Comparison of ENCODE assay signal across 22 mouse cellular contexts in the genomic region with DNA sequence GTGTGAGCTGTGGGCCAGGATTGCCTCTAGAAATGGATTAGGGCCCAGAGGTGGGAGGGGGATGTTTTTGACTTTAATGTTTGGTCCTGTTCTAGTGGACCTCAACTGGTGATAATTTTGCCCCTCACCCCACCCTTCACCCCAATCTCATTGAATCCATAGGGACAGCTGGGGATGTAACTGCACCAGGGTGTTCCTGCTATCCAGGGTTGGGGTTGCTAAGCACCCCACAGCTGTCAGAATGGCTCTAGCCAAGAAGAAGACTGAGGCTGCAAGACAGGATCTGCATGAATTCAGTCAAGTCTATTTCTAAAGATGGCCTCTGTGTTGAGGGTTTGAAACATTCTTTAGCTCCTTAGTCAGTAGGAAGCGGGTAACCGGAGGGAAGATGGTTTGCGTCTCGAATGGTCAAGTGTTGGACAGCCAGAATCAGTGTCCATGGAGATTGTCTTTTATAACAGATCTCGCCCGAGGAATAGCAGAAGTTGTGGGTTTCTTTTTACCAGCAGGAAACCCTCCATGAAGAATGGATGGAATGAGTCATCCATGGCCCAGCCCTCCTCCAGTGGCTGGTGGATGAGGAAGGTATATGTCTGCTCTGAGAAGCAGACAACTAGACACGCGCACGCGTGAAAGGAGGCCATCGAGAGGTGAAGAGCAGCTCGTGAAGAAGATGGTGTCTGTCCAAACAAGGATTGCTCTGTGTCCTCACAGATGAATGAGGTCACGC. TPM values are rescaled to one million over a fixed set of nuclear protein-coding genes. Genes with fewer than 3 reads are reported as not detected.
DNase-seq lines count a peak whose midpoint lies in the region; ATAC-seq and TF ChIP-seq lines count a peak whose summit lies in the region.
"Had no signal": no experiment of that assay in that cellular context is flagged by ENCODE, and none has a peak within 500 bp of the region (broad histone marks: within the 10 kb centered on the region; RNA-seq: fewer than 3 reads in every experiment).

No protein-coding gene starts in this region.

- WGBS in hindbrain, embryonic 13.5 days: 89% methylated on average over 13 of the region's 13 CpGs

- no peaks in the 10 kb centered on the region for H3K27me3 ChIP-seq in testis, adult 2 months (ENCODE audit: control insufficient read depth, insufficient read depth, low read length)
- H3K27me3 ChIP-seq in hindbrain, embryonic 13.5 days: 0 out of 2 replicates have a peak, but pooled peaks cover 2% of the 10 kb centered on the region
- H3K27me3 ChIP-seq: limb, embryonic 13.5 days; liver, embryonic 15.5 days; neural tube, embryonic 12.5 days had no signal

- no peak for TF ChIP-seq POLR2A in testis, adult 2 months (IDR thresholded peaks at IDR 0.05; ENCODE audit: control insufficient read depth, low read depth, low read length)

- peak overlapping the region; percentile 69 for H3K4me3 ChIP-seq in testis, adult 2 months (ENCODE audit: control insufficient read depth, low read depth, low read length)
- no peak overlapping the region for H3K4me3 ChIP-seq in hindbrain, embryonic 13.5 days
- H3K4me3 ChIP-seq: embryonic facial prominence, embryonic 10.5 days; limb, embryonic 13.5 days; liver, embryonic 15.5 days; neural tube, embryonic 12.5 days had no signal

- no peak overlapping the region for H3K9ac ChIP-seq in hindbrain, embryonic 13.5 days
- H3K9ac ChIP-seq: limb, embryonic 13.5 days; liver, embryonic 15.5 days; neural tube, embryonic 12.5 days had no signal

- no peak for TF ChIP-seq CTCF in testis, adult 2 months (IDR thresholded peaks at IDR 0.05; ENCODE audit: control insufficient read depth, insufficient read depth, insufficient replicate concordance, low read depth, low read length)

- ATAC-seq in megakaryocyte, adult 5-6 weeks (ENCODE audit: poor library complexity, severe bottlenecking): peak; percentile 97
- ATAC-seq in hindbrain, embryonic 13.5 days (ENCODE audit: low FRiP score): no peak
- ATAC-seq: forebrain, embryonic 14.5 days; inflammation-experienced regulatory T-cells, adult 6 months; midbrain, embryonic 16.5 days had no signal

- H3K4me1 ChIP-seq in testis, adult 2 months (ENCODE audit: control insufficient read depth, insufficient read depth, low read length): peaks cover 7% of the 10 kb centered on the region
- no peaks in the 10 kb centered on the region for H3K4me1 ChIP-seq in hindbrain, embryonic 13.5 days (replicated peaks)
- H3K4me1 ChIP-seq: limb, embryonic 13.5 days; liver, embryonic 15.5 days; neural tube, embryonic 12.5 days had no signal

- no peaks in the 10 kb centered on the region for H3K9me3 ChIP-seq in hindbrain, embryonic 13.5 days
- H3K9me3 ChIP-seq: embryonic facial prominence, embryonic 10.5 days; limb, embryonic 13.5 days; liver, embryonic 15.5 days; neural tube, embryonic 12.5 days had no signal

- no peak overlapping the region for H3K4me2 ChIP-seq in hindbrain, embryonic 13.5 days
- H3K4me2 ChIP-seq: heart, embryonic 11.5 days; limb, embryonic 13.5 days; liver, embryonic 15.5 days; neural tube, embryonic 12.5 days had no signal

- no peak for DNase-seq in testis, postnatal 10 days (ENCODE audit: low spot score)
- DNase-seq in brain, adult 2 months (ENCODE audit: low read depth, low spot score): peak; percentile 43
- DNase-seq in urinary bladder, adult 2 months (ENCODE audit: low spot score): no peak
- no peak for DNase-seq in adrenal gland, postnatal 25 days
- DNase-seq: adrenal gland, postnatal 36 days; cerebellum, adult 11-12 months; cerebellum, postnatal 36 days; gastrocnemius, postnatal 14 days; kidney, adult 8-10 months; kidney, postnatal 36 days; thymus, postnatal 36 days had no signal

- no peaks in the 10 kb centered on the region for H3K36me3 ChIP-seq in testis, adult 2 months (ENCODE audit: control insufficient read depth, insufficient read depth, low read length)
- H3K36me3 ChIP-seq in hindbrain, embryonic 13.5 days: no peaks in the 10 kb centered on the region
- H3K36me3 ChIP-seq: embryonic facial prominence, embryonic 10.5 days; limb, embryonic 13.5 days; liver, embryonic 15.5 days; neural tube, embryonic 12.5 days had no signal

- no peak overlapping the region for H3K27ac ChIP-seq in testis, adult 2 months (ENCODE audit: control insufficient read depth, insufficient read depth, low read depth, low read length)
- H3K27ac ChIP-seq in hindbrain, embryonic 13.5 days: no peak overlapping the region
- H3K27ac ChIP-seq: embryonic facial prominence, embryonic 10.5 days; limb, embryonic 13.5 days; liver, embryonic 15.5 days; neural tube, embryonic 12.5 days had no signal

RNA-seq across cellular contexts. Expression of a gene that starts 30.5 kb away (rescaled TPM):
- polyA plus RNA-seq in testis, adult 2 months (2012; rRNA removed): 42.7 and 43.3 TPM in 2 replicates
- total RNA-seq in megakaryocyte, adult 5-6 weeks (2015): 28.2 and 29.2 TPM in 2 replicates
- total RNA-seq in megakaryocyte, adult 5-6 weeks (2017): 58.4 and 78.1 TPM in 2 replicates
- 18.0 and 31.0 TPM in 2 replicates for polyA plus RNA-seq in urinary bladder, adult 2 months (2012; rRNA removed)
- total RNA-seq in adrenal gland, postnatal 25 days (2021): 49.2 and 51.7 TPM in 2 replicates
- 6.5 and 7.8 TPM in 2 replicates for polyA plus RNA-seq in hindbrain, embryonic 13.5 days (2015; fragmentation: Nextera tagmentation; extraction: Ambion mirVana)
